Mouse (Mus musculus) spleen, embryonic (tissue): ENCODE data around the gene Adam12.

ENCODE experiments used
- CTCF ChIA-PET: fragments of 350-600 bp; sonication (Branson Sonifier 250); formaldehyde crosslinking; loops from one replicate; lab custom pipeline; 2022; lab: Charles Lee

Gene Adam12

DNA sequence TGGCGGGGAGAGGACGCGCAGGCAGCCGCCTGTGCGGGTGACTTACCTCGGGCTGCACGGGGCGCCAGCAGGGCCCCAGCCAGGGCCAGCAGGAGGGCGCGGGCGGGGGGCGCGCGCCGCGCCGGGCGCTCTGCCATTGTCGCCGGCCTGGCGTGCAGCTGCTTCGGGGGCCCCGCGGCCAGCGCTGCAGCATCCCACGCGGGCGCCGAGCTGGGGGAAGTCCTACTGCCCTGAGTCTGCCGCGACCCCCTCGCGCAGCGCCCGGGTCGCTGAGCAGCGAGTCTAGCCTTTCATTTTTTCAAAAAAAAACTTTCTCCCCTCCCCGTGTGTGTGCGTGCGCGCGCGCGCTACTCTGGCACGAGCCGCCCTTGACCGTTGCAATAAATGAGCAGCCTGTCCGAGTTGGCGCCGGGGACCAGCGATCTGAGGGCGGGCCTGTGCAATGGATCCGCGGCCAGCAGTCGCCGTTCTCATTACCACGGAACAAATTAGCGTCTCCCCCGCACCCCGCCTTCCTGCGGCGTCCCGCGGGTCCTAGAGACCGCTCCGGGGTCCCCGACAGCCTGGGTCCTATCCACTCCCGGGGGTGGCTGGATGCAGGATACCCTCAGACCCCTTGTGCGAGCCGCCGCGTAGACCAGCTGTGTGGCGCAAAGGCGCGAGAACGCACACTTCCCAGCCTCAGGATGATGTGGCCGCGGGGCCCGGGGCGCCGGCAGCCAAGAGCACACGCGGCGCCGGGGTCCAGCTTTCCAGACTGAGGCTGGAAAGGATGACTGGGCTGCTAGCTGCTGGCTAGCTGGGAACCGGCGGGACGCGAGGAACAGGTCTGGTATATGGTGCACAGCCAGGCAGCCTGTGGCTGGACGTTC lies 7.0 kb downstream of the Adam12 start:
- CTCF ChIA-PET: no interaction called here

DNA sequence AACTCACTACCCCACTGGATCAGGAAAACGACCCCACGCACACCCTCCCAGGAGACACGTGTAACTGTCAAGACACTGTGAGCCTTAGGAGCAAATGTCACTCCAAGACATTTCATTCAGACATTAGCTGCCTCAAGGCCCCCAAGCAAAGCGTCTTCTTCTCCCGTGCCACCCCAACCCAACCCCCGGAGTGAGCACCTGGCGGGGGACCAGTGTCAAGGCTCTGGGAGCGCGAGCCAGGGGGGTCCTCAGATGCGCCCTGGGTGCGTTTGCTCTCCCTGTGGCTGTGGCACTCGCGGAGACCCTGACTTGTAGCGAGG lies 7.6 kb downstream of the Adam12 start:
- CTCF ChIA-PET: no interaction called here

DNA sequence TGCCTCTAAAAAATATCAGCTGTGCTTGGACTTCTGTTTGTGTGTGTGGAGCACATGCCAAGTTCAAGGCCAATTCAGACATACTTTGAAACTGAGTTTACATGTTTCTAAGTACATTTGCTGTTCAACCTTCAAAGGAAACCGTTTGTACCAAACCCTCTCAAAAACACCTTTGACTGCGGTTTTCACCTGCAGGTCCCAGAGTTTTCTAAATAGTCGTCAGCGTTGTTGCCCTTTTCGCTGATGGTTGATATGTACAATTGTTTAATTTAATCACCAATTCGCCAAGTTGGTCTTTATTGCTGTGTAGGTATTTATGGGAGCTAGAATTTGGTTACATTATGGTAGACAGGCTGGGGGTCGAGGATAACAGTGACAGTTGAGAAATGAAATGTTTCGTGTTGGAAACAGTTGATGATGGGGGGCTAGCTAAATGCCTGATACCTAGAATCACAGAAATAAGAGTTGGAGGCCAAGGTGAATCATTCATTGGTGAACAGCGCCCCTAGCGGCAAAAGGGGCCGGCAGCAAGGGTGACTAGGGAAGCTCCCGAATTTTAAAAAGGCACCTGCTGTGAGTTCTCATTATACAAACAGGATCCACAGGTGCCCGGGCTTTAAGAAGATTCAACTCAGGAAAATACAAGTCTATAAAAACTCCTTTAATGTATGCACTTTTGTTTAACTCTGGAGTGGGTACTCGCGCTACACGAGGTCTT lies 8.3 kb downstream of the Adam12 start:
- CTCF ChIA-PET: no interaction called here

DNA sequence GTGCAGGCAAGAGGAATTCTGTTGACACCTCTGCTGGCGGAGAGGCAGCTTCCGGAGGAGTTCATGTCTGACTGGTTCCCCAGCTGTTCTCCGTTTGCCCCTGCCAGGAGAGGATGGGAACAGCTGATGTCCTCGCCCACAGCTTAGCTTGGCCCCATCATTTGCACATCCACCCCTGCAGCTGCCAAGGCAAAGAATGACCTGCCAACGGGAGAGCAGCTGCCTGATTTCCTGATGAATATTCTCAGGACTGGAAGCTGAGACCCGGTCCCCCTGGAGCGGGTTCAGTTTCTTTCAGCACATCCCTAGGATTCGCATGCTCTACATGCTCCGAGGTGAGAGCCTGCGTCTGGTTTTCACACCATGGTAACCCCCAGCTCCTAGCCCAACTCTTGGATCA lies 24.0 kb downstream of the Adam12 start:
- CTCF ChIA-PET: no interaction called here

DNA sequence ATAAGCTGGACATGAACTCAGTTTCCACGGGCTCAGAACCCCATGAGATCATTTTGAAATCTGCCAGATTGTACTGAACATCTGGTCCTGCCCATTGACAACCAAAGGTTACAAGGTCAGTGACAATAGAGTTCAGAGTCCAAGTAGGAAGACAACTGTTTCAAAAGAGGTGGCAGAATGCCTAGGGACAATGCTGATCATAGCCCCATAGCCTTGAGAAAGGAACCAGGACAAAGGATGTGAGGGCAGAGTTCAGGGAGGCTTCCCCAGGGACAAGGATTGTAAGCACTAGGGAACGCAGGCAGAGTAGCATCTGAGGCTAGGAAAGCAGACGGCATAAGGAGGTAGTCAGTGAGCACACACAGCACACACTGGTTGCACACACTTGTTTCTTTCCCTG lies 38.9 kb downstream of the Adam12 start:
- CTCF ChIA-PET: no interaction called here

DNA sequence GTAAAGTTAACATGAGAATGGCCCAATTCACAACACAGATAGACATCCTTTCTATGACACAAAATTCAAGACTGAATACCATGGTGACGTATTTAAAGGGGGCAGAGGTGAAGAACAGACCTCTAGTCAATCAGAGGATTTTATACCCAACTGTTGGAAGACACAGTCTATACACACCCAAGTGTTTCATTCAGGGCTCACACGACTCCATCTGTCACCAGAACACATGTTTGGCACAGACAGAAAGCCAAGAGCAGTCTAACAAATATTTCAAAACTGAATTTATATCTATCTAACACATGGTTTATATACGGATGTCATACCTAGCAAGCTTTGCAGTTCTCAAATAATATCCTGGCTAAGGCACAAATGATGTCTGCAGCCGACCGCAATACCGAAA lies 41.8 kb downstream of the Adam12 start:
- CTCF ChIA-PET: no interaction called here

DNA sequence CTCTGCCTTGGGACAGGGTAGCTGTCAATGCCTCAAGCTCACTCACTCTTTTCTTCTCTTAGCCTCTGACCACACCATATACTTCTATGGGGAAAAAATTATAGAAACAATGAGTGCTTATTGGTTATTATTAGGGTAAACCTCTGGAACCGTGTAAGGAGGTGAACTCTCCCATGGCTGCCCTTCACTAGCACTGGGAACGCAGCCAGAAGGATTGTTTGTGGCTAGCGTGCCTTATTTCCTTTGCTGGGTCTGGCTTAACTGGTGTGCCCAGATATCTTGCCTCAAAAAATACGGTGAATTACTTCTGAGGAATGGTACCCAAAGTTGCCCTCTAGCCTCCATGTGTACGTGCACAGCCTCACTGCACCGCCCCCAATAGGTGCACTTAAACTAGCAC lies 43.4 kb downstream of the Adam12 start:
- CTCF ChIA-PET: no interaction called here

DNA sequence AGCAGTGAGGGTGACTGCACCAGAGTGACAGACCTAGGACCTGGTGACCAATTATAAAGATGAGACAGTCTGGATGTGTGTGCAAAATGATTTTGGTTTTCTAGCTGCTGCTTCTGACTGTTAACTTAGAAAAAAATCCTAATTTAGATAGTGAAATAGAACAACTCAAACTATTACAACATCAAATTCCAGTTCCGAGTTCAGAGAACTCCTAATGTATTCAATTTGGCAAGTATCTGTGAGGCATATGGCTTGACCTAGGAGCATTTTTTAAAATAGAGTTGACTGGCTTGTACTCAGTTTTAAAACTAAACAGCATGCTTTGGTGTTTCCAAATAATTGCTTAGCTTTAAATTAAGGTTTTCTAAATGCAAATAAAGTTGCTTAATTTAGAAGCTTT lies 44.0 kb downstream of the Adam12 start:
- CTCF ChIA-PET: no interaction called here

DNA sequence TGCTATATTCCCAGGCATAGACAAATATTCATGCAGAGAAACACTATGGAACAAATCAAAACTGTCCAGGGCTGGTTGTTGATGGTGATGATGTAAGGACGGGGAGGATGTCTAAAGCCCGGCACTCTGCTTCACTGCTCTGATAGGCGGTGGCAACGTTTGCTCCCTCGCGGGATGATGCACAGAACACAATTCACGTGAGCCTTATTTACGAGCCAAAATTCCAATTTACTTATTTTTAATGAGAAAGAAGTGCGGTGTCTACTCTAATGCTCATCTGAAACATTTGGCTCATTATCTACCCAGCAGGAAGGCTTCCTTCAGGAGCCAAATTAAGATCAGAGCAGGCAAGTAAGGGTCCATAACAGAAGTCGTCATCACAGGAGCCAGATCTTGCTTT lies 45.4 kb downstream of the Adam12 start:
- CTCF ChIA-PET: interaction anchor here (0.6 kb wide), 1 partner anchor 18 kb away, joined by 3 read pairs; no protein-coding TSS in a partner anchor

DNA sequence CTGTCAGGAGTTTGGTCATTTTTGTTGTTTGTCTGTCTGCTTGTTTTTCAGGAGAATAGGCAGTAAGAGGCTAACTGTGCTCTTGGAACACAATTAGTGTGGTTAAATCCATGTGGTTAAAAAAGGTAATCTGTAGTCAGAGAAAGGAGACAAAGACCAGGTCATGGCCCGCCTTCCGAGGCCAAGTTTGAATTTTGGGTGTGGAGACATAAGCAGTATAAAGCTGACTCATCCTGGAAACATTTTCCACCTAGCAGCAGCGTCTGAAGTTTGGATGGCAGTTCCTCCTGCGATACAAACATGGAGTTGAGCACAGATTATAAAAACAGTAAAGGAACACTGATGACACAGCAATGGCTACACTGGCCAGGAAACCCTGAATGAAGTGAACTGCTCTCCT lies 46.2 kb downstream of the Adam12 start:
- CTCF ChIA-PET: no interaction called here

DNA sequence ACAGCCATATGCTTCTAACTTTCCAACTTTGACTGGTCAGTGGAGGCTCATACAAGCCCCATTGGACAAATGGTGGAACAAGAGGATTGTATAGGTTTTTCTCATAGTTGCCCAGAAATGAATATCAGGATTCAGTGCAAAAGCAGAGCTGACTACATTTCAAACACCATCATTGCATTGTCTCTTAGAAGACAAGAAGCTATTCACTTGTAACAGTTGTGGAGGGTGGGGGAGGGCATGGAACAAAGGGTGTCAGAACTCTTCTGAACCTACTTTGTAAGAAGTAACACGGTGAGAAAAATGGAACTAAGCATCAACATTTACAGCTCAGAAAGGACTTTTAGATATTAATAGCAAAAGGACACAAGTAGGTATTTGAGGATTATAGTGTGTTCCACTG lies 50.2 kb downstream of the Adam12 start:
- CTCF ChIA-PET: no interaction called here

DNA sequence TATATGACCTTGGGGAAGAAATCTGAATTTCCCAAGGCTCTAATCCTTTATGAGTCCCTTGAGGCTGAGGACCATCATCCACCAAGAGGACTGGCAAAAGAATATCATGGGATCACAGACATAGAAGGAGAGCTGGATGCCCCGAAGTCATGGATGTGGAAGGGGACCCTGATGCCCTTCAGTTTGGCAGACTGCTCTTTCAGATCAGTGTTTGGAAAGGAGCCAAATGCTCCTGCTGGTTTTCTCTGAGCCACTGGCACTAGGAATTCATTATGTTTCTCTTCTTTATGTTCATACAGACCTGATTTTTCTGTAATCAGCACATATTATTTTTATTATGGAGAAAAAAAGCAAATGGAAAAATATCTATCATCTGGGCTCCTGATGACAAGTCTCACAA lies 50.9 kb downstream of the Adam12 start:
- CTCF ChIA-PET: no interaction called here

DNA sequence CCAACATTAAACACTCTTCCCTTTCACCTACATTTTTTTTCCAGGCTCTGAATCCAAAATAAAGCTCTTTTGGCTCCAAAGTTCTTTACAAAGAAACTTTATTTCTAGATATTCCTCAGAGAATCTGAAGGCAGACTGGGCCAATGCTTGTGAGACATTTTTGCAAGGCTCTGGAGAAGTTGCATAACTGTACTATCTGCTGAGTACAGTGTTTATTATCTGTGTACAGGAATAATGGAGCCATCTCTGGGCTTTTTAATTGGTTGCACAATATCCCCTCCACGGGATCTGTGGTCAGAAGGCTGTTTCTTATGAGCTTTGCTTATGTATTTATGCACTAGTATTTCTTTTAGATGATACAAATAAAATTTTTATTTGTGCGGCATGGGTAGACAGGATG lies 54.9 kb downstream of the Adam12 start:
- CTCF ChIA-PET: no interaction called here

DNA sequence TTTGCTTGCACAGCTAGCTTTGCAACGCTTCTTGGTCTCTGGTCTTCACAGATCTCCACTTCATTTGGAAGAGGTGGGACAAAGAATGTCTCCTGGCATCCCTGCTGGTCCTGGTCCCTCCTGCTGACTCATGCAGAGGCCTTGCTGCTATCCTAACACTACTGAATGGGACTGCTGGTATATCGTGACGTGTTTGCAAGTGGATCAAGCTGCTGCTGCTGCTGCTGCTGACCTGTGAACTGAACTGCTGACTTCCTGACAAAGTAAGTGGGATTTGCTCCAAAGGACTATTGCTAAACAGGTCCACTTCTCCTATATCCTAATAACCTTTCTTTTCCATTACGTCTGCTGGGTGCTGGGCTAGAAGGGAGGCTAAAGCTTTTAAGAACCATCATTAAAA lies 56.7 kb downstream of the Adam12 start:
- CTCF ChIA-PET: no interaction called here

DNA sequence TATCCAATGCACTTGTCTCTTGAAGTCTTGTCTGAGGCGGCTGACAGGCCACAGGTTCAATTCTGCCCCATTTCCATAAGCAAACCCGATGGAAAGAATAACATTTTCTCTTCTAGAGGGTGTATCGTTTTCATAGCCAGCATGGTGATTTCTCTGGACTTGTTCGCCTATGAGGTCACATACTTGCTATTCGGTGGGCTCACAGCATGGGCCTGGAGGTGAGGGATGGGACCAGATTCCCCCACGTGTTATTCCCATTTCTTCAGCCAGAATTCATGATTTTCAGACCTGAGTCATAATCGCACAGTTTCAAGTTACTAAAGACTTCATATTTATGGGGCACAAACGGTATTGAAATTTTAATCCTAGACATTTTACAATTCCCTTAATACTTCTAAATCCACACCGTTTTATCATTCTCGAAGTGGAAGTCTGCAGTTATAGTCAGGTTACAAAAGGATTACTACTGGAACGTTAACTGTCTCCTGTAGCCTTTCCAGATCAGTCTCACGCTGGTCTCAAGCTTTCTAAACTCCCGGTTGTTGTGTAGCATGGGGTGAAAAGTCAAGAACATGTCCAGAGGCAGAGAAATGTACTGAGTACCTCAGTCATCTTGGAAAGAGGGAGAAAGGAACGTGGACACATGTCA lies 58.4 kb downstream of the Adam12 start:
- CTCF ChIA-PET: no interaction called here

DNA sequence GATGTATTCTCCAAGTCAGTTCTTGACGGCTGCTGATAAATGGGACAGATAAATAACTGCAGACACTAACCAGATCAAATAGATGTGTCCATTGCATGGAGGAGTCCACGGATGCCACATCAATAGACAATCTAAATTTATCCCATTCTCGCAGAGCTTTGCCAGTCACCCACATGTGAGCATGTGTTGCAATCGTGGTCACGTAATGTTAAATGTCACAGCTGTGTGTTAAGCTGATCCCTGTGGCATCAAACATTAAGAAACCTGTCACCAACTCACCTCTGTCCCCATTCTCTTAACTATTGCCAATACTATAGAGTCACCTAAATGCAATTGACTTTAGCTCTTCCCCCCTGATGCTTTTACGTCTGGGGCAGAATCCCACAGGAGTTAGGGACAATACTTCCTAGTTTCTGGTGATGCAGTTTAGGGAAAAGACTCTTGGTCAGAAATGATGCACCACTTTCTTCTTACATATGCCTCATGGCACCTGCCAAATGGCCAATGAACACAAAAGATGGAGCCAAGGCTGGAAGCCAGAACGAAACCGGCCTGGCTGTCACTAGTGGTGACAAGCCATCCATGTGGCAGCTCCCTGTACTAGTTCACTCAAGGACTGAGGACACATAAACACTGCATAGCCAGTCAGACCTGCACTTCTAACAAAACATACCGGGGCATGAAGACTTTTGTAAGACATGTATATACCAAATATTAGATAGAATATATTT lies 61.6 kb downstream of the Adam12 start:
- CTCF ChIA-PET: no interaction called here

DNA sequence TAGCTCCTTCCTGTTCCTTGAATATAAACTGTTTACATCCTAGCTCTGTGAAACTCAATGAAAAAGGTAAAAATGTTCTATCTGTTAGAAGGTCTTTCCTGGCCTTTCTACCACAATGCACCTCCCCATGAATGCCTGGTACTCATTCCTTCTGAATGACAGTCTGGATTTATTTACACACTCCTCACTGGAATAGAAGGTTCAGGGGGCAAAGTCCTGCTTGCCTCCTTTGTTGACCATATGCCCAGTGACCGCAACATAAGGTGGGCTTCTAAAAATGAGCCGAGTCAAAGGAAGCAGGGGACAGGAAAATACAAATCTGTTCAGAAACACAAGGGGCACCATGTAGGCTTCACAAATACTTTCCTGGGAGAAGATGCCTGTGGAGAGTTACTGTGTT lies 62.2 kb downstream of the Adam12 start:
- CTCF ChIA-PET: no interaction called here

DNA sequence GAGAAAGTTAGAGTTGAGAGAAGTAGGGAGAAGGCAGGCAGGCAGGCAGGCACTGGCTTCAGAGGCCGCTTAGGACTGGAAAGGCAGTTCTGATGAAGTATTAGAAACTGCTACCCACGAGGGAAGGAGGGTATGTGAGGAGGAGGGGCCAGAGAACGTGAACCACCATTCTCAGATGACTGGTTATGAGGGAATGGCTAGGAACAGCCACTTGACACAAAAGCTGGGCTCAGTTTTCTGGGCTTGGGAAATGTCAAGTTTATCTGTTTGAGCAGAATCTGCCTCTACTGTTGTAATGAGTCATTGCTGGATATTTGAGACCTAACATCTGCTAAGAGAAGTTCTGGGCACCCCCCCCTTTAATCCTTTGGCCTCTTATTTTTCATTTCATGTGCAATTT lies 64.4 kb downstream of the Adam12 start:
- CTCF ChIA-PET: no interaction called here

DNA sequence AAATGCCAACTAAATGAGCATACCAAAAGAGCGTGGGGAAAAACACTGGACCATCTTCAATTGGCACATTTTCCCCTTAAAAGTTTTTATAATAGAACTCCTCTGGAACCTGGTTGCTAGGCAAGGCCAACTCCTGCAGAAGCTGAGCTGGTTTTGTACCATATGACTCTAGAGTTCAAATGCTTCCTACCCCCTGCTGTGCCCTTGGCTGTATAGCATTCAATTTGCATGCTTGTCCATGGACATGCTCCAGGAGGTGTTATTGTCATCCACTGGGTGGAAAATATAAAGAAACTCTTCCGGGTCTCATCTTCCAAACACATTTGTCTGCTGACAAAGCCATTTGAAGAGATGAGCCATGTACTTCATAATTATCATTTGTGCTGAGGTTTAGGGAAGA lies 68.2 kb downstream of the Adam12 start:
- CTCF ChIA-PET: no interaction called here

DNA sequence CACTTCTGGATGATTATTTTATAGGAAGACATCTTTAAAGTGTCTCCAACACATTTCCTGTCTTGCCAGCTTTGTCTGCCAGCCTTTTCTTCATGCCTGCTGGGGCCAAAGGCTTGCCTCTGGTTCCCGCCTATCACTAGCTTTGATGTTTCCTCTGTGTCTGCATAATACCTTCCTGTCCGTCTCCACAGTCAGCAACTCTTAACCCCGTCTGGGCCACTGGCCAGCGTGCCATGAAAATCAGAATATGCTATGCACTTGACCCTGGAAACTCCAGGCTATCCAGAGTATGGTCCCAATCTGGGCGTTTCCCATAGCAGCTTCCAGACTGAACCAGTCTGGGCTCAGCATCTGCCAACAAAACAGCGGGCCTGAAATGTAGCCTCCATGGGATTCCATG lies 69.1 kb downstream of the Adam12 start:
- CTCF ChIA-PET: no interaction called here

DNA sequence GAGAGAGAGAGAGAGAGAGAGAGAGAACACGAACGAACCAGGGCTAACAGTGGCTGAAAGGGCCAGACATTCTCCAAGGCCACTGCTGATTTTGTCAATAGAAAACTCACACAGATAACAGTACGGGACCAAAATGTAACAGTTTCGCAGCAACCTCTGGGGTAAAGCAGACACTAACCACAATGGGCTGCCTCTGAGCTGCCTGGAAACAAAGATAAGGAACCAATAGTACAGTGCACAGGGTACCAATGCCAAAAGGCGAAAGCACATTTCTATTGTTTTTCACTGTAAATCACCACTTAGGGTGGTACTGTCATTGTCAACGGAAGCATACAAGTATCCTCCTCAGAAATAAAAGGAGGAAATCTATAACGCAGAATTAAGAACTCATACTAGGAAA lies 72.3 kb downstream of the Adam12 start:
- CTCF ChIA-PET: no interaction called here

DNA sequence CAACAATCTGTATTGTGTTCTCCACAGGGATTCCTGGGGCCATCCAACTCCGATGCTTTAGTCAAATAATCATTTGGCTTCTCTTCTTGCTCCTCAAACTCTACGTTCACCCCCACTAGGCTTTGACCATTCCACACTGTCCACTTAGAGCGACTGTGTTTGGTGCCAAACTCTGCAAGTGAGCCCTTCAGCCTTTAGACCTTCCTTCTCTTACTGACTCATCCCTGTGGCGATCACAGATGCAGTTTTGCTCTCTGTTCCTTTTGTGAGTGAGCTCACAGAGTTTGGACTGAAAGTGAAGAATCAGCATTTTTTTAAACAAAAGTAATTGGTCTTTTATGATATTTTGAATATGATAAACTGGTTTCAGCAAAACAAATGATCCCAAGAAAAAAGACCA lies 80.6 kb downstream of the Adam12 start:
- CTCF ChIA-PET: no interaction called here
